Mouse (Mus musculus) neutrophil, adult 83 days (primary cell): Measurements from ENCODE around the gene Csf2rb. TPM values are rescaled to one million over a fixed set of nuclear protein-coding genes. Genes with fewer than 3 reads are reported as not detected.

Experiments used
- total RNA-seq, 2 experiments: library from RNA; stranded (reverse); gene quantifications; one replicate each; pipeline ENCODE4 v1.2.4; 2023

Csf2rb gene
- total RNA-seq, result 100 to 1,000 TPM; 168 to 216 TPM

DNA sequence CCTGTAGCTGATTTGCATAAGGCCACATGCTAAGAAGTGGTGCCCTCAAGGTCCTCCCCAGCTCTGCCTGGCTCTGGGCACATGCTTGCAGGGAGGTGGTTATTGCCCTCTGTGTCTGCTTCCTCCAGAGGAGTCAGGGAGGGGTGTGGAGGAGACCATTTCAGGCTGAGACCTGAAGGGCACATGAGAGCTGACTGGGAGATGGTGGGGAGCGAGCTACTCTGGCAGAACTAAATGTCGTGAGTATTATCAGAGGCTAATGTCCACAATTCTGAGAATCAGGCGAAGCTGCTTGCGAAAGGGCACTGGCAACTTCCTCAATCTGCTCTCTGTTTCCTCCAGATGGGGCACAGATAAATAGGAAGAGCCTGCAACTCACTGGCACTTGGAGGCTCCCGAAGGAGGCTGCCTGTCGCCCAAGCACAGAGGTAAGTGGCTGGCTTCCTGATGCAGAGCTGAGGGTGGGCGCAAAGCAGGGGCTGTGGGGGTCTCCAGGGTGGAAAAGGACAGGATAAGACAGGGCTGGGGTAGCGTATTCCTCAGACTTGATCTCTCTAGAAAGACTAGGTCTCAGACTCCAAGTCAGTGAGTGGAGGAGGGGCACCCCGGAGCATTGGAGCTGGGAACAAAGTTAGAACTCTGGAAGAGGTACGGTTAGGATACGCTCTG is at the start of gene Csf2rb:
Gene Csf2rb (plus strand): TSS at position 82 of the 669 bp plus-strand sequence.

DNA sequence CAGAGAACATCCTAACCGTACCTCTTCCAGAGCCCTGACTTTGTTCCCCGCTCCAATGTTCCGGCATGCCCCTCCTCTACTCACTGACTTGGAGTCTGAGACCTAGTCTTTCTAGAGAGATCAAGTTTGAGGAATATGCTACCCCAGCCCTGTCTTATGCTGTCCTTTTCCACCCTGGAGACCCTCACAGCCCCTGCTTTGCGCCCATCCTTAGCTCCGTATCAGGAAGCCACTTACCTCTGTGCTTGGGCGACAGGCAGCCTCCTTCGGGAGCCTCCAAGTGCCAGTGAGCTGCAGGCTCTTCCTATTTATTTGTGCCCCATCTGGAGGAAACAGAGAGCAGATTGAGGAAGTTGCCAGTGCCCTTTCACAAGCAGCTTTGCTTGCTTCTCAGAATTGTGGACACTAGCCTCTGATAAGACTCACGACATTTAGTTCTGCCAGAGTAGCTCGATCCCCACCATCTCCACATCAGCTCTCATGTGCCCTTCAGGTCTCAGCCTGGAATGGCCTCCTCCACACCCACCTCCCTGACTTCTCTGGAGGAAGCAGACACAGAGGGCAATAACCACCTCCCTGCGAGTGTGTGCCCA is 20.1 kb upstream of the Csf2rb start, which contains the start of gene Csf2rb2:
Gene Csf2rb2 (minus strand): TSS at position 381 of the 593 bp plus-strand sequence.

DNA sequence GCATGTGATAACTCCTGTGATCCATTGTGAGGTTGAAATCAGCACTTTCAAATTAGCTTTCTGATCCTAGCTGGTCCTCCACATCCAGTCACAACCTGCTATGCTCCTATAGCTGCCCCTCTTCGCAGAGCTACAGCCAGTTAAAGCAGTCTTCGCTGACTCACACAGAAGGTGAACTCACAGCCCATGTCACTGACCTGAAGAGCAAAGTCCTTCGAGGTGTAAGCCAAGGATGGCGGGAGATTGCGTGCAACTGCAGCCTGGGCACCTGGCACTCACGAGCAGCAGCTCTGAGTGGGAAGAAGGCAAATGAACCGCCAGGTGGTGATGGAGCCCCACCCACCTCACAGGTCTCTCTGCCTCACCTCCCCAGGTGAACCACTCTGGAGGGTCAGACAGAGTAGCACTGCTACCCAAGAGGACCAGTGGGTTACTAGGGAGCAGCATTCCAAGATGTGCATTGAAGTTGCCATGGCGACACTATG is 70.0 kb downstream of the Csf2rb start, which contains the start of gene Tex33:
Gene Tex33 (minus strand): TSS at position 435 of the 485 bp plus-strand sequence.

Other genes with a start within 250 kb of the Csf2rb start
- not detected for gene Cacng2, start 205.7 kb upstream of the Csf2rb start, total RNA-seq
- gene Ift27, start 151.6 kb upstream of the Csf2rb start, total RNA-seq, result 10 to 100 TPM; 10.6 to 11.5 TPM
- under 1 TPM in 1 of 2 experiments, not detected in 1; 0.61 TPM for gene Pvalb, start 119.4 kb upstream of the Csf2rb start, total RNA-seq
- 100 to 1,000 TPM; 661 to 699 TPM for gene Ncf4, start 81.0 kb upstream of the Csf2rb start, total RNA-seq
- 10 to 100 TPM; 25.8 to 37.3 TPM for gene Csf2rb2, start 20.0 kb upstream of the Csf2rb start, total RNA-seq
- gene Tex33, start 70.2 kb downstream of the Csf2rb start, total RNA-seq, result not detected
- gene Tst, start 80.2 kb downstream of the Csf2rb start, total RNA-seq, result 10 to 100 TPM; 19.8 to 23.5 TPM
- gene Mpst, start 80.7 kb downstream of the Csf2rb start, total RNA-seq, result 10 to 100 TPM; 34.0 to 38.3 TPM
- gene Kctd17, start 102.8 kb downstream of the Csf2rb start, total RNA-seq, result 1 to 10 TPM; 5.8 to 7.5 TPM
- under 1 TPM in 1 of 2 experiments, not detected in 1; 0.11 TPM for gene Tmprss6, start 142.9 kb downstream of the Csf2rb start, total RNA-seq
- gene Il2rb, start 169.5 kb downstream of the Csf2rb start, total RNA-seq, result under 1 TPM; 0.64 to 0.88 TPM
- 1 to 10 TPM in 1 of 2 experiments, under 1 TPM in 1; 0.92 to 1.5 TPM for gene C1qtnf6, start 205.7 kb downstream of the Csf2rb start, total RNA-seq
- not detected for gene Sstr3, start 218.9 kb downstream of the Csf2rb start, total RNA-seq
- gene Rac2, start 247.0 kb downstream of the Csf2rb start, total RNA-seq, result 1,000 to 10,000 TPM; 1,433 to 1,468 TPM